Mouse (Mus musculus) urinary bladder, postnatal 4 days (tissue): ENCODE measurements around the gene Tspan17.

ENCODE experiments used
- DNase-seq, 2 experiments: peaks; one replicate each; pipeline ENCODE4 v3.0.0; 2021 to 2022; ENCODE audit warnings: low spot score in 2 of 2

The Tspan17 gene

DNA sequence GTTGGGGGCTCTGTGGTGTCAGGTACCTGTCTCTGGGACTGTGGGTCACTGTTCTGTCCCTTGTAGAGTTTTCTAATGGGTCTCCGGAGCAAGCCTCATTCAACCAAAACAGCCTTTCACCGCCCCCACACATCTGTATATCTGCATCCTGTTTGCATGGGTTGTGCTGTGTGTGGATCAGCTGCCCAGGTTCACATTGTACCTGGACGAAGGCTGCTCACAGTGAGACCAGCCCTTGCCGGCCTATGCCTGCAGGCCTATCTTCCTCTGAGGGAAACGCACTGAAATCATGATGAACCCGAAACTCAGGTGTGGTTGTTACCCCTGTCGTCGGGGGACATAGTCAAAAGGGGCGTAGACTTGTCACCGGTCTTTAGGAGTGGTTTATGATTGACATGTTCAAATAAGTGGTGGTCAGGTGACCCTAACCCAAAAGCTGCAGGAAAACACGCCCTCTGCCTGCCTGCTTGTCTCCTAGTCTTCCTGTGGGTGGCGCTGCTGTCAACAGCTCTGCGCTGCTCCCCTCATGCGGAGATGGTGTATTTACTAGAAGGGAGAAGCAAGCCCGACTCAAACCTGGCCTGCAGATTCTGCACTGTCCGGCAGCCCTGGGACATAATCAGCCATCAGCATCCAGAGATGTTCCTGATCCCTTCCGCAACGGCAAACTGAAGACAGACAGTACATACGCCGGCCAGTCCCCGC, 16.1 kb downstream of the Tspan17 start:
- DNase-seq, result no peak

DNA sequence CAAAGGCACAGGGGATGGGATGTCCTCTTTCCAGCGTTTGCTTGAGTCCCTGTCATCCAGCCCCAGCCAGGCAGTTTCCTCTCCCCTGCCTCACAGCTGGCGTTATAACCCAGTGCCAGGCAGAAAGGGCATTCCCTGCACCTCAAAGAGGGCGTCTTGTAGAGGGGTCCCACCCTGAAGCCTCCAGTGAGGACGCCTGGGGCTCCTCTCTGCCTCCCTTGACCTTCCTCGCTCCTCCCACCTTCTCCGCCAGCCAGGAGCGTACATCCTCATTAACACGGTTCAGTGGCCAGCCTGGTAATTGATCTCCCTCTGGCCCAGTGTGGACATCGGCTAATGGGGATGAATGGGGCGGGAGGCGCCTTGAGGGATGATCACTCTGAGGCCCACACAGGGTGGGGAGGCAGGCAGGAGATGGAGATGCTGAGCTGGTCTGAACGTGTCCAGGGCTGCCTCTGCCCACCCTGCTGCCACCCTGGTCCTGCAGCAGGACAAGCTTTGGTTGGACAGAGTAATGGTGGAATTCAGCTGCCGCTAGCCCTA, 17.3 kb downstream of the Tspan17 start:
- DNase-seq, result no peak

DNA sequence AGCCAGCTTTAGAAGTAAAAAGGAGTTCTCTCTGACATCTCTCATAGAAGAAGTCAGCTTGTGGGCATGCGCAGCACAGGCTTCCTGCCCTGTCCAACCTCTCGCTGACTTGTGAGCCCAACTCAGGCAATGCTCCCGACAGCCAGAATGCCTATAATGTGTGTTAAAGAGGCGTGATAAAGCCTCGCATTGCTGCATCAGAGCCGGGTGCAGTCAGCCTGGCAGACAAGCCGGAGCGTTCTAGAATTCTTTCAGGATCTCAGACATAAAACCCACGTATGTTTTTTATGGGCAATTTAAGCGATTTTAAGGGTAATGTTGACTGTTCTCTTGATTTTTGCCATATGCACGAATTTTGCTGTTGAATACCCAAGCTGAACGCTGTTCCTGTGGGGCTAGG, 18.9 kb downstream of the Tspan17 start:
- DNase-seq, result no peak

DNA sequence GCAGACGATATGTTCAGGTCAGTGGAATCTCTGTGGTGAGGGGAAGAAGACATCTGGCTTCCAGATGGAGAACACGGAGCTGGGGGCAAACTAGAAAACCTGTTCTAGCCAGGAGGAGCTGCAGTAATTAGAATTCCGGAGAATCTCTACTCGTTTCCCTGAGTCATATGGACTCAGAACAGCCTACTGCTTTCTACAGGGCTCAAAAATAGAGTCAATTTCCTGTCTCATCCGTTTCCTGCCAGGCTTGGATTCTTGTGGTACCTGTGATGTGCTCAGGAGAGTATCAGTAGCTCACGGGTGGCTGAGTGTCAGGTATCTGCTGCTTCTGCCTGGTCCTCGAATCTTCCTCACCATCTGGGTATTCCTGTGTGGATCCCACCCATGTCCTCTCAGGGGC, 22.3 kb downstream of the Tspan17 start:
- DNase-seq, result no peak

DNA sequence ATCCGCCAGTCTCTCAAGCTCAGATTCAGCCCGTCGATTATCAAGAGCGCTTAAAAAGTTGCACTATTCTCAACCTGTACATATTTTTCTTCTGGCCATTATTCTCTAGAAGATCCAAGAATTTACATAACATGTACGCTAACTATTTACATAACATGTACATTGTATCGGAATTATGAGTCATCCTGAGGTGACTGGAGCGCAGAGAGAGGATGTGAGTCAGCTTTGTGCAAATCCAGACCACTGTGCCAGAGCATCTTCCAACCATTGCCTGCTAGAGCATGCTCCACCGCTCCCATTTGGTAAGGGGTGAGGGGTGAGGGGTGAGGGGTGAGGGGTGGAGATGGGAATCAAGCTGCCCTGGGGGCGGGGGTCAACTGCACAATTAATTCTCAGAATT, 24.2 kb downstream of the Tspan17 start:
- DNase-seq, result no peak

DNA sequence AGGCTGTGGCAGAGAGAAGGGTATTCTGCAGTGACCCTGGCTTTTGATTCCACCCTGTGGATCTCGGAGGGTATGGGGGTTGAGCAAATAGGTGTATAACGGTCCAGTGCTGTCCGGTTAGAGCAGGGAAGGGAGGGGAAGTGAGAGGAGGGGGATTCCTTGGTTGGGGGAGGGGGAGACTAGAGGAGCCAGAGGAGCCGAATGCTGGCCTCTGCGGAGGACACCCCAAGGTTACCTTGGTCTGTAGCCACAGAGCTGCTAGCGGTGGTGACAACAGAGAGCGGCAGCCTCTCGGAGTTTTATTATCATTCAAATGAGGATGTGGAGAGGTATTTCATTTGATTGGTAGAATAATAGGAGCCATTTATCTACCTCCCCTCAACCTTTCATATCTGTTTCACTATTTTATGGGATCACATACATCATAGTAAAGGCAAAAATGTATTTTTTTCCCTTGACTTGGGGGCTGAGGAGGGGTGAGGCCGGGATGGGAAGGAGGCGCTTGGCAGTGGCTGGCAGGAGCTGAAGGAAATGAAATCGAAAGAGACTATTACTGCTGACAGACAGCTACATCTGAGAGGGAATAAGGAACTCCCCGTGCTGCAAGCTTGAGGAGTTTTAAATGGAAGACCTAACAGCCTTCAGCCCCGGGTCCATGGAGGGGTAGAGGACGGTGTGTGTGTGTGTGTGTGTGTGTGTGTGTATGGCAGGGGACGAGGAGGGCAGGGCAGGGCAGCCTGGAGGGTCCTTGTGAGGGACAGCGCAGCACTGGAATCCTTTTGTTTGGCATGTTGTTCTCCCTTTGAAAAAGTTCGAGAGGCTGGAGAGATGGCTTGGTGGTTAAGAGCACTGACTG, 29.4 kb downstream of the Tspan17 start:
- no peak for DNase-seq

DNA sequence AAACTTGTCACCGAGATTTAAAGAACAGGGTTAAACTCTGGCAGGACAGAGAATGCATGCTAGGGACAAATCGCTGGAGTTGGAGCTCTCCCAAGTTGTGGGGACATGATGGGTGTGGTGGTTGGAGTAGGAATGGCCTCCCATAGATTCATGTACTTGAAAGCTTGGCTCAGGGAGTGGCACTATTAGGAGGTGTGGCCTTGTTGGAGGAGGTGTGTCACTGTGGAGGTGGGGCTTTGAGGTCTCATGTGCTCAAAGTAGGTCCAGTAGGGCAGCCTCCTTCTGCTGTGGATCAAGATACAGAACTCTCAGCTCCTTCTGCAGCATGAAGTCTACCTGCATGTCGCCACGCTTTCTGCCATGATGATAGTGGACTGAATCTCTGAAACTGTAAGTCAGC, 31.9 kb downstream of the Tspan17 start:
- no peak for DNase-seq

DNA sequence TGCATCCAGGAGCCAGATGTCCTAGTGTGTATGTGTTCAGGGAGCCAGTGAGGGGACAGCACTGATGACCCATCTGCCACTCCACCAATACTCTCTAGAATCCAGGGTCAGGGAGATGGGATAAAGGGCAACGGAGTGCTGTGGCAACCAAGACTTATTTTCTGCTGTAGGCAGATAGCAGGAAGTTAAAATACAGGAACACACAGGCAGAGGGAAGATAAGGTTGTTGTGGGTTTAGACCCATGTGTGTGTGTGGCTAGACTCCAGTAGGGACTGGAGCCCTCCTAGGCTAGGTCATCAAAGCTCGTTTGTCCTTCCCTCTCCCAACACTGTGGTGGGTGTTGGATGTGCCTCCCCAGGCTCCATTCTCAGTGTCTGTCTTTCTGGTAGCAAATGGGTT, 32.8 kb downstream of the Tspan17 start:
- no peak for DNase-seq

DNA sequence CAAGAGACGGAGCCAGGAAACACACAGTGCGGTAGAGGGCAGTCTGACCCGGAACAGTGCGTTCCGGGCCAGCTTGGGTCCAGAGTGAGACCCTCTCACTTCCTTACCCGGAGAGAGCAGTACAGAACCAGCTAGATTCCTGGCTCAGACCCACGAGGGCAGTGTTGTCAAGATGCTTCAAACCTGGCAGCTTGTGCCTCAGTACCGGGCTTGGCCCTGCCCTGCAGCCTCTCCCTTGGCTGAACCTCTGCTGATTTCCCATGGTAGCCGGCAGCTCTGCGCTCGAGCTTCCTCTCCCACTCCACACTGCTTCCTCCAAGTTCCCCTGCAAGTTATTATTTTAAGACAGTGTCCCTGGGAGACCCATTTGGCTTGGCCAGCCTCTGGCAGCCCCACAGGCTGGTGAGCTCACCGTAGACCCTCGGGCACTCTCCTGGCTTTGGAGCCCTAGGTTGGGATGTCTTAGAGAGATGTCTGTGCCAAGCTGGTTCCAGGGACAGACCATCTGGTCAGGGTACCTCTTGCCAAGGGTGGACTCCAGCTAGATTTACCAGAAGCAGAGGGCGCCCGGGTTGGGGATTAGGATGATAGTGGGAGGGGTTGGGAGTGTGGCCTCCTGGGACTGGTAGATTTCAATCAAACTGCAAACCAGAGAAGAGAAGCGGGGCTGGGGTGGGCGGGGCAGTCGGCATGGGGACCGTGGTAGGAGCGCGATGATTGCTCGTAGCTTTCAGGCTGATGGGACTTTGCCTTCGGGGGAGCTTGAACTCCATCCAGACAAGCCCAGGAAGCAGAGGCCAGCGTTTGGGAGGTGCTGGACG, 35.1 kb downstream of the Tspan17 start:
- DNase-seq, result no peak

DNA sequence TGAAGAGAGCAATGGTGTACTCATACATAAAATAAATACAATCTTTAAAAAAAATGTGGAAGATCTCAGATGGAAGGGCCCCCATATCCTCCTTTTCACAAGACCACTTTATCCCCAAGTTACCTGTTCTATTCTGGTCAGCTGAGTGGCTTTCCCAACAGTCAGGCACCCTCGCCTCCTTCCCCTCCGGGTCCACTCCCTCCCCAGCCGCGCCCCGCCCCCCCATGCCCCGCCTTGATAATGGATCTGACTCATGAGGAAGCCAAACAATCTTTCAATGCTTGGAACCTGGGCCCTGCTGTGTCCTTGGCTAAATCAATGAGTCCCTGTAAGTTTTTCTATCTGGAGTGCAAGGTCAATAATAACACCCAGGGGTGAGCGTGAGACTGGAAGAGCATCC, 38.8 kb downstream of the Tspan17 start:
- no peak for DNase-seq

DNA sequence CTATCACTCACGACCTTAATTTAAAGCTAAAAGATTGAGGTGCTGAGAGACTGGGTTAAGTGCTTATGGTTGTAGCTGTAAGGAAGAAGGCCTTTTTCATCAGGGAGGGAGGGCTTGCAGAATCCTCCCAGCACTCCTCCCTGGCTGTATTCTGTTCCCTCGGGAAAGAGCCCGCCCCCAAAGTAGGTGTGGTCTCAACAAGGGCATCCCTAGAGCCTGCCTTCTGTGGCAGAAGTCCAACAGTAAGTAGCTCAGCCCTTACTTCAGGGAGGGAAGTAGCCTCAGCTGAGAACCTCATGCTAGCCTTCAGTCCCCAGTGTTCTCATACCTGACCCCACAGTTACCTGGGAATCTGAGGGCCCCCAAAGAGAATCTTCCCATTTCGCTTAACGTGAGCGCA, 39.3 kb downstream of the Tspan17 start:
- DNase-seq, result no peak

DNA sequence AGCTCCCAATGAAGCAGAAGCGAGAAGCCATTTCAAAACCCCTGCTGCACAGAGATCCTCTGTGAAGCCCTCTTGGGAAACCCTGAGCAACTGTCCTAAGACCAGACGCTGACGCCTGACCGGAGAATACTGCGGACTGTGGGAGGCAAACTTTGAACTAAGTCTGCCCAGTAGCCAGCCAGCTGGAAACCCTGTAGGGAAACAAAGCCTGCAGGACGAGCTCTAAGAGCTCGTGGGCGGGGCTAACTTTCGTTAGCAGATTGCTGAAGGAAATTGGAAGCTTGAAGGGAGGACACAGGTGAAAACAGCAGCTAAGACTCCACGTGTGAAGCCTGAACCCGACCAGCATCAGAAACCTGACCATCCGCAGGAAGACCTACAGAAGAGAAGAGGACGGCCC, 40.3 kb downstream of the Tspan17 start:
- no peak for DNase-seq

DNA sequence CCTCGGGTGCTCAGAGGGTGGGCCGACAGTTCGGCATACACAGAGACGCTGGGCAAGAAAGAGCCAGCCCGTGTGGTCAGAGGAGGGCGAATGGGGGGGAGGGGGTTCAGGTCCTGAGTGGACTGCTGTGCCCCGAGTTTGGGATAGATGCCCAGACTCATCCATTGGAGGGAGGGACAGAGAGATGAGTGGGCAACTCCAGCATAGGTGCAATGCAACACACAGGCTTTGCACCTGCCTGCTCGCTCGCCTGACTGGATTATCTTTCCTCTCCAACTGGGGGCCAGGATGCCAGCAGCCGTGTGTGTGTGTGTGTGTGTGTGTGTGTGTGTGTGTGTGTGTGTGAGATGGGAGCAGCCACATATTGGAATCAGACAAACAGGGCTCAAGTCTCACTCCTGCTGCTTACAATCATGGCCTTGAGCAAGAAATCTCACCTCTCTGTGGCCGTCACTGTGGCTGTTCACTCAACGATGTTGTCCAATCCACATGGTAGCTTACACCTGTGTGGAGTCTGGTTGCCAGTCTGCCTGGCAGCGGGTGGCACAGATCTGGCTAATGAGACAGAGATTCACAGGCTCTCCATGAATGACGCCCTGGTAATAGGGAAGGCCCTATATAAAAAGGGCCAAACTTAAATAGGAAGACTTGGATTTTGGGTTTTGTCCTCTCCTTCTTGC, 47.3 kb downstream of the Tspan17 start:
- DNase-seq, result no peak

DNA sequence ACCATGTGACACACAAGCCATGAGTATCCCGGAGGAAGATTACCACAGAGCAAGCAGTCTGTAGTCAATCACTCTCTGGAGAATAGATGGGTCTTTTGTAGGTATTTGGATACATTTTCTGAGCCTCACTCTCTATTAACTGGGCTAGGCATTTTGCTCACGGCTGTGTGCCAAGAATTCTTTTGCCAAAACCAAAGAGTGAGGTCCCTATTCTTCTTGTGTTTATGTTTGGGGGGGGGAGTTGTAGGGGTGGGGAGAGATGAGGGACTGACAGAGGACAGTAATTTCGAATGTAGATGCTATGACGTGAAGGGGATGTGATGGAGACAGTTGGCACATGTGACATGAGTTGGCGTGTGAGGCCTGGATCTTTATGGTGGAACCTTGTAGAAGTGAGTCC, 47.9 kb downstream of the Tspan17 start:
- no peak for DNase-seq

DNA sequence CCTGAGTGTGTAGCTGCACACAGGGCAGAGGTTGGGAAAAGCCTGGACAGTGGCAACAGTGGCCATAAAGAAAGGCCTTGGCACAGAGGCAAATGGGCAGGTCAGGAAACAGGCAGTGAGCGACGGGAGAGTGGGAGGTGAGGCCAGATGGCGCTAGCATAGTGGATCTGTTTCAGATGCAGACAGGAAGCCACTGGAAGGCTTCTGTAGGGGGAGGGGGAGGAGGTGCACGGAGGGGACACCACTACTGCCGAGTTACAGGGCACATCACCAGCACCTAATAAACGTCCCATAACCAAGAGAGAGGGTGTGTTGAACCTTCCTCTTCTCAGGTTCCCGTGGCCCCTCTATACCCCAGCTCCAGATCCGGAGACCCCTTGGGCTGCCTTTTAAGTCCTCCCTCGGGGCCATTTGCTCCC, 48.3 kb downstream of the Tspan17 start:
- DNase-seq, result no peak

DNA sequence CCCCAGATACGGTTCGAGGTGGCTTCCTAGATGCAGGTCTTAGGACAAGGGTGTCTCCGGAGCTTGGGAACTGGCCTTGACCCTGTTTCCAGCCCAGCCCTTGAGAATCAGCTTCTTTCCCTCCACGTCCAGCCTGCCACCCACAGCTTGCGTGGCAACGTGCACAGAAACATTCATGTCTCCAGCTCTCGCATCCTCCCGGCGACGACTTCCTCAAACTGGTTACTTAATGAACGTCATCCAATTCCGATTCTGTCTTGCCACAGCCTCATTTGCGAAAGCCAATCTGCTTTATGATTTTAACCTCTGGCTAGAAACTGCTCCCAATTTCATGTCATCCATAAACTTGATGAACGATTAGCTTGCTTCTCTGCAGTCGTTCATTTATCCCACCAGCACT, 49.4 kb downstream of the Tspan17 start:
- no peak for DNase-seq

DNA sequence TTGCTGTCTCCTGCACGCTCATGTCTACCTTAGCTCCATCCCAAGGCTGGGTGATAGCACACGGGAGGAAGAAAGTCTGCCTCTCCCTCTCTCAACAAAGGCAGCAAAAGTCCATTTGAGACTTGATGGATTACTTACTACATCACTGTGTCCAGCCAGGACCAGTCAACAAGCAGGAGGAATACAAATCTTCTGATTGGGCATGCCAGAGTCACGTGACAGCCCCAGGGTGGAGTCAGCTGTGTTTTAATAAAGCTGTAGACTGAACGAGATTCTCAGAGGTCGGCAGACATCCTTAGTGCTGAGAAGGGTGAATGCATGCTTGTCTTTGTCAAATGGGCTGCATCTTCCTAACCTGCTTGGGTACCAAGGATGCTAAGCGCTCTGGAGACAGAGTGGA, 50.0 kb downstream of the Tspan17 start:
- DNase-seq, result no peak

DNA sequence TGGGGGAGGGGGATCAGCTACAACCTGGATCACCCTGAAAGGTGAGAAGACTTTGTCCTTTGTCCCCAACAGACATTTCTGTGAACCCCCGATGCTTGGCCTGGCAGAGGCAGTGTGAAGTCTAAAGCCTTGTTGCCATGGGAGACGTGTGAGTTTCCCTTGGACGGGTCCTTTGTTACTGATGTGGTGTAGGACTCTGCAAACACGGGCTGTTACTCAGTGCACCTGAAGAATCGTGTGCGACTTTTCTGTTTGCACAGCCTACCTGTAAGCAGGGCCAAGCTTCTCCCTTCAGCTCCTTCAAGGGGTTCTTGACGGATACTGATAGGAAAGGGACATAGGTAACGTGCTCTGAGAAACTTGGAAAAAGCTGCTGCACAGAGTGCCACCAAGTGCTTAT, 55.4 kb downstream of the Tspan17 start:
- DNase-seq, result no peak
